Mouse (Mus musculus) thymus, postnatal 0 days (tissue): ENCODE data around the gene Chadl. TPM values are rescaled to one million over a fixed set of nuclear protein-coding genes. Genes with fewer than 3 reads are reported as not detected.
A peak's percentile ranks its signal among the peaks of the same experiment; 100 is the strongest.

ENCODE experiments used
- DNase-seq: peaks from one replicate; pipeline ENCODE4 v3.0.0-alpha.2; 2015; ENCODE audit warnings: low spot score
- polyA plus RNA-seq: library from polyadenylated mRNA; unstranded; fragments of >200 nt; fragmentation: Nextera tagmentation; extraction: Ambion mirVana; gene quantifications from 2 replicates; pipeline ENCODE4 v1.2.1, GENCODE M21; 2015

The Chadl gene
- 0.31 and 0.64 TPM in 2 replicates for polyA plus RNA-seq

- no peak for DNase-seq
Observed at GRCm38 (mm10) chr15:81697175-81697574, at the start of gene Chadl. TSS of gene Chadl (minus strand) at chr15:81697287.

GRCm38 (mm10) chr15:81745601-81746114, 48.6 kb upstream of the Chadl start:
- DNase-seq = peak; percentile 76

- DNase-seq = peak; percentile 70
Observed at GRCm38 (mm10) chr15:81744992-81745600, 48.0 kb upstream of the Chadl start, which contains the start of the genes Zc3h7b and Rangap1. TSS of gene Zc3h7b (plus strand) at chr15:81745057. TSS of gene Rangap1 (minus strand) at chr15:81745530.

- peak; percentile 10 for DNase-seq
Observed at GRCm38 (mm10) chr15:81742368-81742767, 45.3 kb upstream of the Chadl start.

GRCm38 (mm10) chr15:81739924-81740323, 42.8 kb upstream of the Chadl start:
- DNase-seq = no peak

- no peak for DNase-seq
Observed at GRCm38 (mm10) chr15:81739296-81739695, 42.2 kb upstream of the Chadl start.

- DNase-seq = no peak
Observed at GRCm38 (mm10) chr15:81735075-81735474, 38.0 kb upstream of the Chadl start.

- peak; percentile 99 for DNase-seq
Observed at GRCm38 (mm10) chr15:81729792-81730635, 32.9 kb upstream of the Chadl start.

GRCm38 (mm10) chr15:81729241-81729791, 32.2 kb upstream of the Chadl start:
- no peak for DNase-seq

- no peak for DNase-seq
Observed at GRCm38 (mm10) chr15:81725965-81726364, 28.9 kb upstream of the Chadl start.

- DNase-seq = no peak
Observed at GRCm38 (mm10) chr15:81723653-81724052, 26.6 kb upstream of the Chadl start.

GRCm38 (mm10) chr15:81722361-81722760, 25.3 kb upstream of the Chadl start:
- DNase-seq = no peak

- no peak for DNase-seq
Observed at GRCm38 (mm10) chr15:81719139-81719531, 22.0 kb upstream of the Chadl start.

GRCm38 (mm10) chr15:81718336-81719138, 21.4 kb upstream of the Chadl start:
- DNase-seq = no peak

GRCm38 (mm10) chr15:81713742-81714141, 16.7 kb upstream of the Chadl start:
- DNase-seq = no peak

- DNase-seq = no peak
Observed at GRCm38 (mm10) chr15:81710801-81711200, 13.7 kb upstream of the Chadl start.

GRCm38 (mm10) chr15:81709686-81710085, 12.6 kb upstream of the Chadl start:
- DNase-seq = no peak

GRCm38 (mm10) chr15:81708991-81709390, 11.9 kb upstream of the Chadl start:
- DNase-seq = no peak

GRCm38 (mm10) chr15:81703094-81703489, 6.0 kb upstream of the Chadl start:
- no peak for DNase-seq

- DNase-seq = no peak
Observed at GRCm38 (mm10) chr15:81702306-81703093, 5.4 kb upstream of the Chadl start.
